Mouse (Mus musculus): ENCODE results near the gene Gm21970. TPM values are rescaled to one million over a fixed set of nuclear protein-coding genes. Genes with fewer than 3 reads are reported as not detected.
A peak's percentile ranks its signal among the peaks of the same experiment; 100 is the strongest.

Gene Gm21970
- total RNA-seq, 1 experiment from 2014 or later: not detected

- ATAC-seq (replicated peaks in 1 of 2; ENCODE audit: insufficient read depth in 1 of 2, low FRiP score in 2 of 2, low TSS enrichment in 1 of 2, low read depth in 1 of 2, poor library complexity in 2 of 2, severe bottlenecking in 2 of 2): no peak
Observed at GRCm38 (mm10) chr16:91363483-91363882, 28.0 kb upstream of the Gm21970 start.

GRCm38 (mm10) chr16:91366567-91366966 is 25.0 kb upstream of the Gm21970 start:
- peak; percentile 90 to 93 for ATAC-seq (replicated peaks in 1 of 2; ENCODE audit: insufficient read depth in 1 of 2, low FRiP score in 2 of 2, low TSS enrichment in 1 of 2, low read depth in 1 of 2, poor library complexity in 2 of 2, severe bottlenecking in 2 of 2)

- peak; percentile 89 for ATAC-seq (replicated peaks in 1 of 2; ENCODE audit: insufficient read depth in 1 of 2, low FRiP score in 2 of 2, low TSS enrichment in 1 of 2, low read depth in 1 of 2, poor library complexity in 2 of 2, severe bottlenecking in 2 of 2)
Observed at GRCm38 (mm10) chr16:91367066-91367465, 24.5 kb upstream of the Gm21970 start.

- peak; percentile 86 to 91 for ATAC-seq (replicated peaks in 1 of 2; ENCODE audit: insufficient read depth in 1 of 2, low FRiP score in 2 of 2, low TSS enrichment in 1 of 2, low read depth in 1 of 2, poor library complexity in 2 of 2, severe bottlenecking in 2 of 2)
Observed at GRCm38 (mm10) chr16:91372577-91373472, 18.7 kb upstream of the Gm21970 start, which contains the start of gene Ifnar2. Ifnar2 (plus strand) TSS chr16:91372783.

- no peak for ATAC-seq (replicated peaks in 1 of 2; ENCODE audit: insufficient read depth in 1 of 2, low FRiP score in 2 of 2, low TSS enrichment in 1 of 2, low read depth in 1 of 2, poor library complexity in 2 of 2, severe bottlenecking in 2 of 2)
Observed at GRCm38 (mm10) chr16:91373473-91374252, 17.9 kb upstream of the Gm21970 start.

GRCm38 (mm10) chr16:91374253-91374634 is 17.3 kb upstream of the Gm21970 start:
- no peak for ATAC-seq (replicated peaks in 1 of 2; ENCODE audit: insufficient read depth in 1 of 2, low FRiP score in 2 of 2, low TSS enrichment in 1 of 2, low read depth in 1 of 2, poor library complexity in 2 of 2, severe bottlenecking in 2 of 2)

- ATAC-seq (replicated peaks in 1 of 2; ENCODE audit: insufficient read depth in 1 of 2, low FRiP score in 2 of 2, low TSS enrichment in 1 of 2, low read depth in 1 of 2, poor library complexity in 2 of 2, severe bottlenecking in 2 of 2): no peak
Observed at GRCm38 (mm10) chr16:91376701-91377100, 14.8 kb upstream of the Gm21970 start.

- no peak for ATAC-seq (replicated peaks in 1 of 2; ENCODE audit: insufficient read depth in 1 of 2, low FRiP score in 2 of 2, low TSS enrichment in 1 of 2, low read depth in 1 of 2, poor library complexity in 2 of 2, severe bottlenecking in 2 of 2)
Observed at GRCm38 (mm10) chr16:91378431-91378986, 13.0 kb upstream of the Gm21970 start.

- ATAC-seq (replicated peaks in 1 of 2; ENCODE audit: insufficient read depth in 1 of 2, low FRiP score in 2 of 2, low TSS enrichment in 1 of 2, low read depth in 1 of 2, poor library complexity in 2 of 2, severe bottlenecking in 2 of 2): no peak
Observed at GRCm38 (mm10) chr16:91378991-91379390, 12.5 kb upstream of the Gm21970 start.

- ATAC-seq (replicated peaks in 1 of 2; ENCODE audit: insufficient read depth in 1 of 2, low FRiP score in 2 of 2, low TSS enrichment in 1 of 2, low read depth in 1 of 2, poor library complexity in 2 of 2, severe bottlenecking in 2 of 2): no peak
Observed at GRCm38 (mm10) chr16:91379412-91379811, 12.1 kb upstream of the Gm21970 start.

GRCm38 (mm10) chr16:91380151-91380550 is 11.4 kb upstream of the Gm21970 start:
- no peak for ATAC-seq (replicated peaks in 1 of 2; ENCODE audit: insufficient read depth in 1 of 2, low FRiP score in 2 of 2, low TSS enrichment in 1 of 2, low read depth in 1 of 2, poor library complexity in 2 of 2, severe bottlenecking in 2 of 2)

- no peak for ATAC-seq (replicated peaks in 1 of 2; ENCODE audit: insufficient read depth in 1 of 2, low FRiP score in 2 of 2, low TSS enrichment in 1 of 2, low read depth in 1 of 2, poor library complexity in 2 of 2, severe bottlenecking in 2 of 2)
Observed at GRCm38 (mm10) chr16:91381606-91382005, 9.9 kb upstream of the Gm21970 start.

GRCm38 (mm10) chr16:91382261-91382790 is 9.2 kb upstream of the Gm21970 start:
- ATAC-seq (replicated peaks in 1 of 2; ENCODE audit: insufficient read depth in 1 of 2, low FRiP score in 2 of 2, low TSS enrichment in 1 of 2, low read depth in 1 of 2, poor library complexity in 2 of 2, severe bottlenecking in 2 of 2): no peak; a peak in 1 of 4 replicates

- ATAC-seq (replicated peaks in 1 of 2; ENCODE audit: insufficient read depth in 1 of 2, low FRiP score in 2 of 2, low TSS enrichment in 1 of 2, low read depth in 1 of 2, poor library complexity in 2 of 2, severe bottlenecking in 2 of 2): no peak
Observed at GRCm38 (mm10) chr16:91384221-91384620, 7.3 kb upstream of the Gm21970 start.

GRCm38 (mm10) chr16:91385621-91386020 is 5.9 kb upstream of the Gm21970 start:
- no peak for ATAC-seq (replicated peaks in 1 of 2; ENCODE audit: insufficient read depth in 1 of 2, low FRiP score in 2 of 2, low TSS enrichment in 1 of 2, low read depth in 1 of 2, poor library complexity in 2 of 2, severe bottlenecking in 2 of 2)

- no peak for ATAC-seq (replicated peaks in 1 of 2; ENCODE audit: insufficient read depth in 1 of 2, low FRiP score in 2 of 2, low TSS enrichment in 1 of 2, low read depth in 1 of 2, poor library complexity in 2 of 2, severe bottlenecking in 2 of 2)
Observed at GRCm38 (mm10) chr16:91386419-91387120, 5.0 kb upstream of the Gm21970 start.

- ATAC-seq (replicated peaks in 1 of 2; ENCODE audit: insufficient read depth in 1 of 2, low FRiP score in 2 of 2, low TSS enrichment in 1 of 2, low read depth in 1 of 2, poor library complexity in 2 of 2, severe bottlenecking in 2 of 2): no peak
Observed at GRCm38 (mm10) chr16:91387121-91387486, 4.4 kb upstream of the Gm21970 start.

Measured in hematopoietic stem cell, adult 5-6 weeks (primary cell).